Mouse (Mus musculus) kidney, postnatal 36 days (tissue): ENCODE results near the gene Hes3.
A peak's percentile ranks its signal among the peaks of the same experiment; 100 is the strongest.

Experiments used
- DNase-seq, 2 experiments: peaks; one replicate each; pipeline ENCODE4 v3.0.0; 2021 to 2022; ENCODE audit warnings: mixed read lengths in 2 of 2

Gene Hes3

GRCm38 (mm10) chr4:152304685-152305084 is 13.2 kb upstream of the Hes3 start:
- DNase-seq: no peak

GRCm38 (mm10) chr4:152303172-152303571 is 11.7 kb upstream of the Hes3 start:
- DNase-seq: peak; percentile 65 to 75

GRCm38 (mm10) chr4:152302012-152302411 is 10.6 kb upstream of the Hes3 start:
- peak; percentile 75 to 77 for DNase-seq

- no peak for DNase-seq
Measured at GRCm38 (mm10) chr4:152300375-152300774, 8.9 kb upstream of the Hes3 start.

- no peak for DNase-seq
Measured at GRCm38 (mm10) chr4:152298836-152299235, 7.4 kb upstream of the Hes3 start.

GRCm38 (mm10) chr4:152296874-152297861 is 5.7 kb upstream of the Hes3 start, which contains the start of gene Icmt:
Gene Icmt (plus strand): TSS chr4:152297227.
- peak; percentile 99 to 100 for DNase-seq

- DNase-seq: no peak
Measured at GRCm38 (mm10) chr4:152296371-152296770, 4.9 kb upstream of the Hes3 start.

GRCm38 (mm10) chr4:152295916-152296315 is 4.5 kb upstream of the Hes3 start:
- no peak for DNase-seq

- peak in 1 of 2 experiments; percentile 41 for DNase-seq
Measured at GRCm38 (mm10) chr4:152294188-152294929, 2.9 kb upstream of the Hes3 start.

GRCm38 (mm10) chr4:152292102-152292765 is 772 bp upstream of the Hes3 start:
- DNase-seq: no peak

- no peak for DNase-seq
Measured at GRCm38 (mm10) chr4:152290991-152291390, 471 bp downstream of the Hes3 start.

- DNase-seq: no peak
Measured at GRCm38 (mm10) chr4:152290385-152290784, 1.1 kb downstream of the Hes3 start.

GRCm38 (mm10) chr4:152288398-152288945 is 3.0 kb downstream of the Hes3 start:
- no peak for DNase-seq

- no peak for DNase-seq
Measured at GRCm38 (mm10) chr4:152287317-152288120, 3.9 kb downstream of the Hes3 start.

- DNase-seq: peak; percentile 78 to 93
Measured at GRCm38 (mm10) chr4:152286887-152287286, 4.6 kb downstream of the Hes3 start.

GRCm38 (mm10) chr4:152286183-152286582 is 5.3 kb downstream of the Hes3 start:
- no peak for DNase-seq

- DNase-seq: peak; percentile 71 to 82
Measured at GRCm38 (mm10) chr4:152285505-152285904, 6.0 kb downstream of the Hes3 start.

- DNase-seq: peak; percentile 80 to 92
Measured at GRCm38 (mm10) chr4:152283186-152283950, 8.1 kb downstream of the Hes3 start.

- no peak for DNase-seq
Measured at GRCm38 (mm10) chr4:152282721-152283120, 8.7 kb downstream of the Hes3 start.

GRCm38 (mm10) chr4:152281601-152282000 is 9.9 kb downstream of the Hes3 start:
- no peak for DNase-seq

GRCm38 (mm10) chr4:152278986-152279385 is 12.5 kb downstream of the Hes3 start:
- no peak for DNase-seq
